Mouse (Mus musculus) myocyte (in vitro differentiated cells): ENCODE measurements around the gene Sec11a. TPM values are rescaled to one million over a fixed set of nuclear protein-coding genes. Genes with fewer than 3 reads are reported as not detected.
"Not testable (repeated sequence)": the region's sequence is repeated elsewhere in the genome, so short reads cannot be mapped to it uniquely, and the experiment has no call there.

Experiments
- H3K27me3 ChIP-seq: one replicate; pipeline ENCODE4 v1.6.1; 2011; ENCODE audit not compliant: control insufficient read depth, insufficient read depth, insufficient read length
- H3K36me3 ChIP-seq: one replicate; pipeline ENCODE4 v1.6.1; 2011; ENCODE audit not compliant: control insufficient read depth, insufficient read depth
- H3K4me2 ChIP-seq: one replicate; pipeline ENCODE4 v1.6.1; 2011; ENCODE audit warnings: low read depth, control low read depth
- H3K4me3 ChIP-seq: one replicate; pipeline ENCODE4 v1.5.1; 2011; ENCODE audit warnings: mild to moderate bottlenecking, control low read depth, moderate library complexity
- H3K79me2 ChIP-seq: one replicate; pipeline ENCODE4 v1.6.1; 2011; ENCODE audit not compliant: control insufficient read depth, insufficient read depth
- H3ac ChIP-seq: one replicate; pipeline ENCODE4 v1.6.1; 2011; ENCODE audit not compliant: control insufficient read depth, insufficient read length
- CEBPB ChIP-seq: IDR thresholded peaks from 2 replicates; pipeline ENCODE4 v1.6.1; 2011; ENCODE audit warnings: mild to moderate bottlenecking, moderate library complexity; ENCODE audit not compliant: poor library complexity, insufficient read depth, severe bottlenecking
- E2F4 ChIP-seq: IDR thresholded peaks from one replicate; pipeline ENCODE4 v1.6.1; 2011; ENCODE audit warnings: mild to moderate bottlenecking, control low read depth, moderate library complexity; ENCODE audit not compliant: insufficient read depth
- MAX ChIP-seq: IDR thresholded peaks from one replicate; pipeline ENCODE4 v1.6.1; 2011; ENCODE audit warnings: low read depth, mild to moderate bottlenecking, control low read depth
- MYOD1 ChIP-seq, 3 experiments: IDR thresholded peaks; one replicate each; pipeline ENCODE4 v1.6.1; 2011; ENCODE audit warnings: control low read depth in 2 of 3, low read depth in 2 of 3, mild to moderate bottlenecking in 2 of 3, moderate library complexity in 1 of 3; ENCODE audit not compliant: insufficient read length in 2 of 3, control insufficient read depth in 1 of 3
- MYOG ChIP-seq, 3 experiments: IDR thresholded peaks; one replicate each; pipeline ENCODE4 v1.6.1; 2011; ENCODE audit warnings: control low read depth in 2 of 3, low read depth in 2 of 3, mild to moderate bottlenecking in 2 of 3; ENCODE audit not compliant: insufficient read length in 2 of 3, control insufficient read depth in 1 of 3, insufficient read depth in 1 of 3
- POLR2A ChIP-seq: IDR thresholded peaks from one replicate; pipeline ENCODE4 v1.6.1; 2011; ENCODE audit warnings: low read depth, mild to moderate bottlenecking, control low read depth, moderate library complexity; ENCODE audit not compliant: insufficient read length
- POLR2AphosphoS2 ChIP-seq: IDR thresholded peaks from one replicate; pipeline ENCODE4 v1.6.1; 2011; ENCODE audit warnings: low read depth, control low read depth; ENCODE audit not compliant: insufficient read length
- REST ChIP-seq: IDR thresholded peaks from one replicate; pipeline ENCODE4 v1.6.1; 2011; ENCODE audit warnings: mild to moderate bottlenecking, control low read depth, moderate library complexity; ENCODE audit not compliant: insufficient read depth, insufficient read length
- SRF ChIP-seq: IDR thresholded peaks from one replicate; pipeline ENCODE4 v1.6.1; 2011; ENCODE audit warnings: low read depth; ENCODE audit not compliant: control insufficient read depth, insufficient read length
- TCF12 ChIP-seq: IDR thresholded peaks from one replicate; pipeline ENCODE4 v1.6.1; 2011; ENCODE audit warnings: mild to moderate bottlenecking, control low read depth; ENCODE audit not compliant: poor library complexity, insufficient read depth, severe bottlenecking
- TCF3 ChIP-seq: IDR thresholded peaks from one replicate; pipeline ENCODE4 v1.6.1; 2011; ENCODE audit warnings: low read depth, control low read depth; ENCODE audit not compliant: insufficient read length
- USF1 ChIP-seq: IDR thresholded peaks from one replicate; pipeline ENCODE4 v1.6.1; 2011; ENCODE audit warnings: low read depth, mild to moderate bottlenecking, control low read depth, moderate library complexity
- polyA plus RNA-seq: library from polyadenylated mRNA; unstranded; fragments of >200 nt; fragmentation: generic; extraction: Trizol; gene quantifications from one replicate; pipeline ENCODE4 v1.2.1, GENCODE M21; 2012; ENCODE audit warnings: missing spikeins

The Sec11a gene
- polyA plus RNA-seq, 1 experiment: 95.7 TPM

DNA sequence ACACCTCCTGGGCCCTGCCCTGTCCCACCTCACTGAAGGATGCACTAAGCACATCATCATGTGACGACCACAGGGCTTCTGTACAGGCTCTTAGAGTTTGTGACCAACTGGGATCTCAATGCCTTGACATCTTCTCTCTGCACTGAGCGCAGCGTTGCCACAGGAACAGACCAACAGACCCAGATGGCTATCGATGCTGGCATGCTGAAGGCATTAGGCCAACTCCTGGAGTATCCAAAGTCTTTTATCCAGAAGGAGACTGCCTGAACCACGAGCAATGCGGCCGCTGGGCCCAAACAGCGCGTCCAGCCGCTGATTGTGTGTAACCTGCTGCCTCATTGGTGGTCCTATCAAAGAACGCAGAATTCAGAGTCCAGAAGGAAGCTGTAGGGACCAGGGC lies 33.0 kb upstream of the Sec11a start:
- Histone ChIP-seq H3K4me3 (no peak overlapping the region), H3K36me3 (no peaks in the 10 kb centered on the region), H3K79me2 (no peaks in the 10 kb centered on the region), H3ac (no peak overlapping the region), H3K27me3 (peaks cover 10% of the 10 kb centered on the region), H3K4me2 (no peak overlapping the region)
- TF ChIP-seq POLR2AphosphoS2 (no peak), MYOG (IDR thresholded peaks at IDR 0.05; ENCODE audit: control insufficient read depth in 1 of 3, insufficient read depth in 1 of 3, insufficient read length in 2 of 3, low read depth in 2 of 3) (no peak), SRF (no peak), USF1 (no peak), MYOD1 (IDR thresholded peaks at IDR 0.05; ENCODE audit: control insufficient read depth in 1 of 3, insufficient read length in 2 of 3, low read depth in 2 of 3) (no peak), CEBPB (no peak), TCF3 (no peak), REST (no peak), TCF12 (no peak), POLR2A (no peak), E2F4 (no peak), MAX (no peak)

DNA sequence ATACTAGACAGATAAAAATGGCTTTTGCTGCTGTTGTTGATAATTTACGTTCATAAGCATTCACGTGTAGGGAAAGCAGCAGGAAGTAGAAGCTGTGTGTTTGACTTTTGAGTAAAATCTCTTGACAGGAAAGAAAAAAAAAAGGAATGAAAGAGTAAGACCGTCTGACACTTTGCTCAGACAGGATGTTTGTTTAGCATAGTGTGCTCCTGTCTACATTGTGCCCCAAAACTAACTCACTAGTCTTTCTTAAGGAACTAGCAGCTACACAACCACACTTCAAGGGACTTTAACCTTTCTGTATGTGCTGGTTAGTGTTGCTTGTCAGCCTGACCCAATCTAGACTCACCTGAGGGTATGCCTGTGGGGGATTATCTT lies 26.0 kb upstream of the Sec11a start:
- H3K4me2 ChIP-seq, H3ac ChIP-seq, H3K27me3 ChIP-seq, H3K79me2 ChIP-seq, H3K36me3 ChIP-seq, H3K4me3 ChIP-seq: not testable (repeated sequence)

DNA sequence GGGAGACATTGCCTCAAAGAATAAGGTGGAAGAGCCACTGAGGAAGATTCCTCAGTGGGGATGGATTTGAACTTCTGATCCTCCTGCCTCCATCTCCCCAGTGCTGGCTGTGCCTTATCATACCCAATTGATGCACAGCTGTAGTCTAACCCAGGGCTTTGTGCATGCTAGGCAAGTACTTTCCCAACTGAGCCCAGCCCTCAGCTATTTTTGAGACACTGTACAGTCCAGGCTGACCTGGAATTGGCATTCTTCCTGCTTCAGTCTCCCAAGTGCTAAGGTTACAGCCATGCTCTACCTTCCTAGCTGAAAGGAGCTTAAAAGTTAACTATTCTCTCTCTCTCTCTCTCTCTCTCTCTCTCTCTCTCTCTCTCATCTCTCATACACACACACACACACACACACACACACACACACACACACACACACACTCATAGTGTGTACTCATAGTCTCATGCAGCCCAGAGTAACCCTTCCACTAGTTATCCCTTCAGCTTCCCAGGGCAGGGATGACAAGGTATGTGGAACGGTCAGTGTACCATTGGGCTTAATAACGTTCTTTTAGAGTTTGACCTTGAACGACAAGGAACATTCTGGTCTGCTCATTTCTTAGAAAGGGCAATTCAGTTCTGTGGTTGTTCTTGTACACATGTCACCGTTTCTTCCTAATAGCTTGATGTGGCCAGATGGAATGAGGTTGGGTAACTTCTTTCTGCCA lies 25.5 kb upstream of the Sec11a start:
- H3K27me3 ChIP-seq, H3K4me3 ChIP-seq, H3K4me2 ChIP-seq, H3K36me3 ChIP-seq, H3ac ChIP-seq, H3K79me2 ChIP-seq: not testable (repeated sequence)

DNA sequence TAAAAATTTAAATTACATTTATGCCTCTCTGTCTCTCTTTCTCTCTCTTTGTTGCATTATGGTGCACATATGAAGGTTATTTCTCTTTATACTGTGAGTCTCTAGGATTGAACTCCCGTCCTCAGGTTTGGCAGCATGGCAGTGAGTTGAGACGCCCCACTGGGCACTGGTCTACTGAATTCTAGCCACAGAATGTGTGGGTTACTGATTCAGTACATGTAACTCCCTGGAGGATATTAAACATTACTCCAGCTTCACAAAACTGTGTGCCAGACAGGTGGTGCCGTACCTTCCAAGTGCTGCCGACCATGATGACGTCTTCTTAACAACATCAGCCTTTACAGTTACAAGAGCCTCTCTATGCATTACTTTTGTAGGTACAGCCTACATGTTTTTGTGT lies 24.5 kb upstream of the Sec11a start:
- no peaks in the 10 kb centered on the region for H3K79me2 ChIP-seq
- no peak overlapping the region for H3K4me3 ChIP-seq
- no peaks in the 10 kb centered on the region for H3K36me3 ChIP-seq
- TF ChIP-seq CEBPB: no peak
- no peak for TF ChIP-seq TCF3
- TF ChIP-seq SRF: no peak
- no peak for TF ChIP-seq USF1
- TF ChIP-seq REST: no peak
- no peak for TF ChIP-seq POLR2A
- no peak for TF ChIP-seq MYOD1 (IDR thresholded peaks at IDR 0.05; ENCODE audit: control insufficient read depth in 1 of 3, insufficient read length in 2 of 3, low read depth in 2 of 3)
- TF ChIP-seq MAX: no peak
- TF ChIP-seq TCF12: no peak
- H3K4me2 ChIP-seq: no peak overlapping the region
- no peak overlapping the region for H3ac ChIP-seq
- H3K27me3 ChIP-seq: no peaks in the 10 kb centered on the region

DNA sequence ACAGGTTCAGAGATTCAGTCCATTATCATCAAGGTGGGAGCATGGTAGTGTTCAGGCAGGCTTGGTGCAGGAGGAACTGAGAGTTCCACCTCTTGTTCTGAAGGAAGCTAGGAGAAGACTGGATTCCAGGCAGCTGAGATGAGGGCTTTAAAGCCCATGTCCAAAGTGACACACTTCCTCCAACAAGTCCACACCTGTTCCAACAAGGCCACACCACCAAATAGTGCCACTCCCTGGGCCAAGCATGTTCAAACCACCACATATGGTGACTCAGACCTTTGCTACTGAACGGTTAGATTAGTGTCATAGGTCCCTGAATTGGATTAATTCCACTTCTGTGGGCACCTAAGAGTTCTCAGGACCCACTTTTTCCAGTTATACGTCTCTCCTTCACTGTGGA lies 23.8 kb upstream of the Sec11a start:
- Histone ChIP-seq H3K36me3 (no peaks in the 10 kb centered on the region), H3K27me3 (no peaks in the 10 kb centered on the region)

More for the DNA sequence above, 23.8 kb upstream of the Sec11a start:
- Histone ChIP-seq H3K4me3 (no peak overlapping the region), H3K79me2 (no peaks in the 10 kb centered on the region), H3ac (no peak overlapping the region), H3K4me2 (no peak overlapping the region)
- no peak for TF ChIP-seq CEBPB
- TF ChIP-seq POLR2A: no peak
- TF ChIP-seq TCF3: no peak
- no peak for TF ChIP-seq USF1
- no peak for TF ChIP-seq TCF12
- no peak for TF ChIP-seq MYOG (IDR thresholded peaks at IDR 0.05; ENCODE audit: control insufficient read depth in 1 of 3, insufficient read depth in 1 of 3, insufficient read length in 2 of 3, low read depth in 2 of 3)
- no peak for TF ChIP-seq MYOD1 (IDR thresholded peaks at IDR 0.05; ENCODE audit: control insufficient read depth in 1 of 3, insufficient read length in 2 of 3, low read depth in 2 of 3)
- no peak for TF ChIP-seq REST
- no peak for TF ChIP-seq POLR2AphosphoS2
- TF ChIP-seq MAX: no peak
- TF ChIP-seq E2F4: no peak
- TF ChIP-seq SRF: no peak
